Mouse (Mus musculus) CD8-positive naive resting alpha-beta T cell, adult 57 days (primary cell): ENCODE data around the gene Rab5if. TPM values are rescaled to one million over a fixed set of nuclear protein-coding genes. Genes with fewer than 3 reads are reported as not detected.

Source experiments
- total RNA-seq: library from RNA; stranded (reverse); gene quantifications from one replicate; pipeline ENCODE4 v1.2.4, GENCODE M21; 2023

Rab5if gene
- total RNA-seq: 52.5 TPM

GRCm38 (mm10) chr2:156862772-156863486 lies at the start of gene Rab5if:
Rab5if (plus strand) TSS chr2:156863128.

GRCm38 (mm10) chr2:156839319-156840191 lies 23.4 kb upstream of the Rab5if start, which contains the start of gene Tgif2:
Tgif2 (plus strand) TSS chr2:156840007.

GRCm38 (mm10) chr2:156857835-156858234 lies 5.1 kb upstream of the Rab5if start, which contains the start of gene 4930518I15Rik:
4930518I15Rik (minus strand) TSS chr2:156857946.

GRCm38 (mm10) chr2:156887017-156887416 lies 24.1 kb downstream of the Rab5if start, which contains the start of gene Sla2:
Sla2 (minus strand) TSS chr2:156887192.

Other genes starting within 250 kb of the Rab5if start
- gene Dlgap4, start 249.4 kb upstream of the Rab5if start, total RNA-seq: 96.7 TPM
- gene Myl9, start 87.7 kb upstream of the Rab5if start, total RNA-seq: not detected
- gene Tgif2, start 23.1 kb upstream of the Rab5if start, total RNA-seq: 39.1 TPM
- 3.6 TPM for gene 4930518I15Rik, start 5.2 kb upstream of the Rab5if start, total RNA-seq
- gene Sla2, start 24.1 kb downstream of the Rab5if start, total RNA-seq: 42.0 TPM
- gene Ndrg3, start 128.9 kb downstream of the Rab5if start, total RNA-seq: 56.6 TPM
- 18.1 TPM for gene Dsn1, start 144.0 kb downstream of the Rab5if start, total RNA-seq
- gene Soga1, start 216.1 kb downstream of the Rab5if start, total RNA-seq: 0.46 TPM
- gene Tldc2, start 223.9 kb downstream of the Rab5if start, total RNA-seq: not detected